Mouse (Mus musculus) E14TG2a.4 (cell line): ENCODE measurements around the gene Xiap.

ENCODE experiments used
- CTCF ChIP-seq: conservative IDR thresholded peaks from 2 replicates; pipeline ENCODE4 v1.5.1; 2014; ENCODE audit warnings: low read length
- NANOG ChIP-seq: IDR thresholded peaks from 2 replicates; pipeline ENCODE4 v1.6.1; 2014; ENCODE audit warnings: borderline replicate concordance, low read length, mixed read lengths
- POU5F1 ChIP-seq: IDR thresholded peaks from 2 replicates; pipeline ENCODE4 v1.6.1; 2014; ENCODE audit warnings: low read length, borderline replicate concordance

DNA sequence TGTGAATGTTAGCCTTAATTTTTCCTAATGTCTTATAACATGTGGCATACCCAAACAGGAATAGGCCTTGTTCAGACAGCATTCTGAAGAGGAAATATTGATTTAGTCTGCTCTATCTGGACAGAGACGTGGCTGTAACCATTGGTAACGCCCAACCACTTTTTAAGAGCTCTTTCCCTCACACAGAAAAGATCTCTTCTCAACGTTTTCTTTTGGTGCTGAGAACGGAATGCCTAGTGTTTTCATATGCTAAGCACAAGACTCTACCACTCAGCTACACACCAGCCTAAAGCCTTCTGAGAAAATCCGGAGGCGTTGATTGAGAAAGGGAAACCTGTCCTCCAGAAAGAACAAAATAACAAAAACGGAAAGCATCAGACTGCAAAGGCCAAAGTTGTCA, 25.6 kb upstream of the Xiap start:
- TF ChIP-seq CTCF (no peak), NANOG (no peak), POU5F1 (no peak)
